Mouse (Mus musculus) neural tube, embryonic 11.5 days (tissue): Measurements from ENCODE around the gene Gm3250. TPM values are rescaled to one million over a fixed set of nuclear protein-coding genes. Genes with fewer than 3 reads are reported as not detected.
"Not testable (repeated sequence)": the region's sequence is repeated elsewhere in the genome, so short reads cannot be mapped to it uniquely, and the experiment has no call there.

Experiments used
- ATAC-seq: fragments of 200-750 bp; cut with Nextera tagmentation; 2 replicates; pipeline ENCODE4 v1.8.0; 2017; ENCODE audit warnings: moderate number of reproducible peaks, mild to moderate bottlenecking, moderate TSS enrichment, moderate library complexity; ENCODE audit not compliant: insufficient read depth, low FRiP score, low TSS enrichment
- DNase-seq: peaks from one replicate; pipeline ENCODE4 v3.0.0-alpha.2; 2015; ENCODE audit warnings: low spot score
- H3K27ac ChIP-seq: fragments of 300-500 bp; sonication (generic); 2 replicates; pipeline ENCODE4 v1.5.1; 2014; ENCODE audit warnings: low read depth, mild to moderate bottlenecking, low read length
- H3K27me3 ChIP-seq: fragments of 300-500 bp; sonication (generic); 2 replicates; pipeline ENCODE4 v1.6.1; 2014; ENCODE audit warnings: mild to moderate bottlenecking, low read length, mixed read lengths; ENCODE audit not compliant: control insufficient read depth, insufficient read depth
- H3K36me3 ChIP-seq: fragments of 300-500 bp; sonication (generic); 2 replicates; pipeline ENCODE4 v1.6.1; 2014; ENCODE audit warnings: mild to moderate bottlenecking, low read length, moderate library complexity, mixed read lengths; ENCODE audit not compliant: control insufficient read depth, insufficient read depth
- H3K4me1 ChIP-seq: fragments of 300-500 bp; sonication (generic); 2 replicates; pipeline ENCODE4 v1.6.1; 2014; ENCODE audit warnings: low read length, mixed read lengths; ENCODE audit not compliant: control insufficient read depth, insufficient read depth
- H3K4me2 ChIP-seq: fragments of 300-500 bp; sonication (generic); 2 replicates; pipeline ENCODE4 v1.6.1; 2014; ENCODE audit warnings: low read depth, mild to moderate bottlenecking, moderate library complexity
- H3K4me3 ChIP-seq: fragments of 300-500 bp; sonication (generic); 2 replicates; pipeline ENCODE4 v1.5.1; 2014; ENCODE audit warnings: low read depth, low read length
- H3K9ac ChIP-seq: fragments of 300-500 bp; sonication (generic); 2 replicates; pipeline ENCODE4 v1.6.1; 2014; ENCODE audit warnings: mild to moderate bottlenecking, low read length
- H3K9me3 ChIP-seq: fragments of 300-500 bp; sonication (generic); 2 replicates; pipeline ENCODE4 v1.6.1; 2016; ENCODE audit warnings: low read length; ENCODE audit not compliant: control insufficient read depth
- WGBS: fragments of 180-500 bp; shearing (Covaris S2); extraction: QIAGEN DNeasy Blood & Tissue Kit; methylation state at CpG from one replicate; pipeline ENCODE4 v1.1.7; 2014; 5-methylcytosine and 5-hydroxymethylcytosine counted together
- polyA plus RNA-seq: library from polyadenylated mRNA; unstranded; fragments of >200 nt; fragmentation: Nextera tagmentation; extraction: Ambion mirVana; gene quantifications from 2 replicates; pipeline ENCODE4 v1.2.1, GENCODE M21; 2014

Gm3250 gene
- polyA plus RNA-seq: not detected in 2 replicates

- not testable (repeated sequence) for H3K4me2 ChIP-seq, DNase-seq, ATAC-seq, H3K36me3 ChIP-seq, H3K4me1 ChIP-seq, H3K9me3 ChIP-seq, H3K9ac ChIP-seq, H3K27me3 ChIP-seq, H3K4me3 ChIP-seq, H3K27ac ChIP-seq
- 80% methylated on average over 1 of the region's 1 CpGs for WGBS
These were observed at the start of gene Gm3250 for GRCm38 (mm10) chr10:77782442-77782841. Gene Gm3250, minus strand, starts transcription at chr10:77782542.

DNA sequence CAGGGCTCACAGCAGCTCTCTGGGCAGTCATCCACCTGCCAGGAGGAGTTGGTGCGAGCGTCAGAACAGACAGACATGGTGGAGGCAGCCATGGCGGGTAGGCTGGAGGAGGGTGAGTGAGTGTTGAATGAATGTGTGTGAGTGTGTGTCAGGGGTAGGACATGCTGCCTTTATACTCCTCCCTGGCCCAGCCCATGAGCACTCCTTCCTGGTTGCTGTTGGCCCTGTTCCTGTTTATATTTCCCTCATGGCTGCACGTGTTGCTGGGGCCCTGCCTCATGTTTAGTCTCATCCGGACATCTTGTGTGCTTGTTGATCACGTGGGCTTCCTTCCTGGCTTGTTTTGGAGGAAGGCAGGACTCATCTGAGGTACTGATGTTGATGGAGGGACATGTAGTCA is 44.6 kb upstream of the Gm3250 start, which contains the start of gene Krtap10-4:
Gene Krtap10-4, minus strand, starts transcription at position 145 of the 400 bp plus-strand sequence.
- no peaks in the 10 kb centered on the region for H3K36me3 ChIP-seq
- no peak within 1 kb of the TSS for H3K9ac ChIP-seq
- no peak within 1 kb of the TSS for H3K27ac ChIP-seq
- H3K27me3 ChIP-seq: no peaks in the 10 kb centered on the region
- ATAC-seq (no peak), DNase-seq (no peak)
- no peak within 1 kb of the TSS for H3K4me3 ChIP-seq
- 76% methylated on average over 6 of the region's 6 CpGs for WGBS
- H3K4me1 ChIP-seq: no peaks in the 10 kb centered on the region
- H3K9me3 ChIP-seq: no peaks in the 10 kb centered on the region
- no peak within 1 kb of the TSS for H3K4me2 ChIP-seq

GRCm38 (mm10) chr10:77819203-77819602 is 36.9 kb upstream of the Gm3250 start:
- no peaks in the 10 kb centered on the region for H3K27me3 ChIP-seq
- ATAC-seq (no peak), DNase-seq (no peak)
- no peak overlapping the region for H3K9ac ChIP-seq
- no peaks in the 10 kb centered on the region for H3K4me1 ChIP-seq
- no peak overlapping the region for H3K4me3 ChIP-seq
- no peak overlapping the region for H3K4me2 ChIP-seq
- H3K27ac ChIP-seq: no peak overlapping the region
- H3K36me3 ChIP-seq: no peaks in the 10 kb centered on the region
- 53% methylated on average over 4 of the region's 4 CpGs for WGBS
- H3K9me3 ChIP-seq: no peaks in the 10 kb centered on the region

DNA sequence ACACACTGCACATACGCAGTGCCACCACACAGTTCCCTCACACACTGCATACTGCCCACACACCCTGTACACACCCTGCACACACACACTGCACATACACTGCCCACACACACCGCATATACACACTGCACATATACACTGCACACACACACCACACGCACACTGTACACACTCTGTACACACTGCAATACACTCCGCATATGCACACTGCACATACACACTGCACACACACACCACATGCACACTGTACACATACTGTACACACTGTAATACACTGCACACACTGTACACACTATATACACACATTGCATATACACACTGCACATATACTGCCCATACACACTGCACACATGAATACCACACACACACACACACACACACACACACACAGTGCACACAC is 36.2 kb upstream of the Gm3250 start:
- Histone ChIP-seq H3K9ac (no peak overlapping the region), H3K4me2 (no peak overlapping the region), H3K27ac (no peak overlapping the region), H3K9me3 (no peaks in the 10 kb centered on the region), H3K4me3 (no peak overlapping the region), H3K4me1 (no peaks in the 10 kb centered on the region), H3K36me3 (no peaks in the 10 kb centered on the region), H3K27me3 (no peaks in the 10 kb centered on the region)
- ATAC-seq (no peak), DNase-seq (no peak)
- WGBS: 95% methylated on average over 4 of the region's 4 CpGs

- H3K27ac ChIP-seq: no peak overlapping the region
- DNase-seq (peak; percentile 35), ATAC-seq (no peak)
- no peaks in the 10 kb centered on the region for H3K4me1 ChIP-seq
- H3K4me3 ChIP-seq: no peak overlapping the region
- no peak overlapping the region for H3K9ac ChIP-seq
- H3K27me3 ChIP-seq: no peaks in the 10 kb centered on the region
- H3K36me3 ChIP-seq: no peaks in the 10 kb centered on the region
- no peak overlapping the region for H3K4me2 ChIP-seq
- no peaks in the 10 kb centered on the region for H3K9me3 ChIP-seq
- 28% methylated on average over 5 of the region's 5 CpGs for WGBS
These were observed 33.2 kb upstream of the Gm3250 start for GRCm38 (mm10) chr10:77815514-77815913.

GRCm38 (mm10) chr10:77814382-77814781 is 32.0 kb upstream of the Gm3250 start, which contains the start of gene Gm2696:
Gene Gm2696, plus strand, starts transcription at chr10:77814682.
- no peak within 1 kb of the TSS for H3K27ac ChIP-seq

DNA sequence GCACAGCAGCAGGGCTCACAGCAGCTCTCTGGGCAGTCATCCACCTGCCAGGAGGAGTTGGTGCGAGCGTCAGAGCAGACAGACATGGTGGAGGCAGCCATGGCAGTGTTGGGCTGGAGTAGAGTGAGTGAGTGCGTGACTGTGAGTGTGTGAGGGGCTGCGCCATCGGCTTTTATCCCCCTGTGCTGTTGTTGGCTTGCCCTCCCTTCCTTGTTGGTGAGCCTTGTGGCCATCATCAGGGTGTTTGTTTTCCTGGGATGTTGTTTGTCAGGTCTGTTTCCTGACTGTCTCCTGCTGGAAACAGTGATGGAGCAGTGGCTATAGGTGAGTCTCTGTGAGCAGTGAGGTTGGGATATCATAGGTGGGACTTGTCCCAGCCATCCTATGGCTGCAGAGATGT is 29.4 kb upstream of the Gm3250 start, which contains the start of gene Gm9507:
Gene Gm9507, minus strand, starts transcription at position 101 of the 400 bp plus-strand sequence.
- Histone ChIP-seq H3K27ac (no peak within 1 kb of the TSS), H3K36me3 (no peaks in the 10 kb centered on the region), H3K4me2 (no peak within 1 kb of the TSS), H3K9me3 (no peaks in the 10 kb centered on the region), H3K4me1 (no peaks in the 10 kb centered on the region), H3K9ac (no peak within 1 kb of the TSS), H3K27me3 (no peaks in the 10 kb centered on the region), H3K4me3 (no peak within 1 kb of the TSS)
- WGBS: 73% methylated on average over 5 of the region's 5 CpGs
- no peak for DNase-seq
- no peak for ATAC-seq

More at GRCm38 (mm10) chr10:77814382-77814781, 32.0 kb upstream of the Gm3250 start, which contains the start of gene Gm2696:
- H3K36me3 ChIP-seq: no peaks in the 10 kb centered on the region
- no peaks in the 10 kb centered on the region for H3K27me3 ChIP-seq
- 59% methylated on average over 4 of the region's 4 CpGs for WGBS
- no peak for DNase-seq
- no peak within 1 kb of the TSS for H3K4me2 ChIP-seq
- no peak within 1 kb of the TSS for H3K4me3 ChIP-seq
- no peaks in the 10 kb centered on the region for H3K9me3 ChIP-seq
- no peak within 1 kb of the TSS for H3K9ac ChIP-seq
- no peak for ATAC-seq
- H3K4me1 ChIP-seq: no peaks in the 10 kb centered on the region

- 89% methylated on average over 3 of the region's 3 CpGs for WGBS
- Histone ChIP-seq H3K4me1 (no peaks in the 10 kb centered on the region), H3K4me3 (no peak overlapping the region), H3K27ac (no peak overlapping the region), H3K36me3 (no peaks in the 10 kb centered on the region), H3K4me2 (no peak overlapping the region), H3K27me3 (no peaks in the 10 kb centered on the region), H3K9ac (no peak overlapping the region), H3K9me3 (no peaks in the 10 kb centered on the region)
- ATAC-seq (no peak), DNase-seq (no peak)
These were observed 21.8 kb upstream of the Gm3250 start for GRCm38 (mm10) chr10:77804095-77804494.

GRCm38 (mm10) chr10:77798921-77799508 is 16.7 kb upstream of the Gm3250 start, which contains the start of gene Gm19668:
Gene Gm19668, minus strand, starts transcription at chr10:77799133.
- H3K4me1 ChIP-seq: peaks cover 2% of the 10 kb centered on the region; the same call in 1 of the 2 replicates
- no peak within 1 kb of the TSS for H3K4me3 ChIP-seq
- ATAC-seq: no peak; the same call in 1 of the 2 replicates
- 0 out of 2 replicates have a peak within 1 kb of the TSS, but pooled peaks have one; percentile 8 for H3K27ac ChIP-seq
- DNase-seq: no peak
- H3K9ac ChIP-seq: no peak within 1 kb of the TSS
- no peaks in the 10 kb centered on the region for H3K27me3 ChIP-seq
- H3K4me2 ChIP-seq: no peak within 1 kb of the TSS
- no peaks in the 10 kb centered on the region for H3K36me3 ChIP-seq
- WGBS: 46% methylated on average over 8 of the region's 8 CpGs
- H3K9me3 ChIP-seq: no peaks in the 10 kb centered on the region
